Mouse (Mus musculus): ENCODE data around the gene Hibch.
"Not testable (repeated sequence)": the region's sequence is repeated elsewhere in the genome, so short reads cannot be mapped to it uniquely, and the experiment has no call there.

Gene Hibch

DNA sequence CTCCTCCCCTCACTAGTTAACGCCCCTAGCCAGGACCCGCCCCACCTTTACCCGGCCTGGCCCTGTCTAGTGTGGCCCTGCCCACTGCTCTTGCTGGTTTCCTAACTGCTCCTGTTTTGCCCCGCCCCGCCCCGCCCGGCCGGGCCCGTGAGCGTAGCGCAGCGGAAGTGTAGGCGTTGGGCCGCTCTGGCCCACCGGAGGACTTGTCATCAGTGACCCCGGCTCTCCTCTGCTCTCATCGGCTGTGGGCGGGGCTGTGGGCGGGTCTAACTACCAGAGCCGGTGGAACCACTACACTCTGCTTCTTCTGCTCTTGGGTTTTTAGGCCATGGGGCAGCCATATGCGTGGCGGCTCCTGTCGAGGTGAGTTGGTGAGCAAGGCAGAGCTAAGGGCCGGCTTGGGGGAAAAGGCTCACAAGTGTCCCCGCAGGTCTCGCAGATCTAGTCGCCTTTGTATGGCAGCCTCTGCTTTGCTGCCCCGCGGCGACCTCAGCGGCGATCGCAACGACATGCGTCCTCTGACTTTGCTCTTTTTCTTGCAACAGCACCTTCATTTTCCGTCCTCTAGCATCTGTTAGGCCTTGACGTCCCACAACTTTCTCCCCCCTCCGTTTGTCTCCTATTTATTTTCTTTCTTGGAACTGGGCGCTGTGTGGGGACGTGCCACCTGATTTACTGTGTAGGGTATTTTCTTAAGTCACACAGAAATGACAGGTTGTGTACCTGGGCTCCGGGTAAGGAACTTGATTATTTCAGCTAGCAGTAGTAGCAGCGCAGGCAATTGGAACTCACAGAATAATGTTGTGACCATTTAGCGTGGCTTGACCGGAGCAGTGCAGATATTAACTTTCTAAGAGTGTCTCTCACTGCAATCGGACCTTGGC, at the start of gene Hibch:
TSS of gene Hibch (plus strand) at position 148 of the 884 bp plus-strand sequence.
- in situ Hi-C loops (cut with MseI, MboI) = no loop called here

DNA sequence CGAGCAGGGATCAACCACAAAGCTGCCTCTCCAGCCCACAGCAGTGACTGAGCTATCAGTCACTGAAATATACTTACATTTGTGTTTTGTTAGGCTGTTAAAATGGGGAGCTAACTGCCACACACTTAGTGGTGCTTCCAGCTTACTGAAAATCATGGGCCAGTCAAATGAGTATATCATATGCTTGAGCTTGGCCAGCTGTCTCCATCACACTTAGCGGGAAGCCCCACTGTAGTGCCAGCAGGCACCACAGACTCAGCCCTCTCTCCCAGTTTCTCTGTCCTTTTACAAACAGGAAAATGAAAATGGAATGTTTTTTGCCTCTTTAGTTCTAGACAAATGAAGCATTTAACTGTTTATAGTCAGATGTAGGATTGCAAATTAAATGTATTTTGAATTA, 48.8 kb upstream of the Hibch start:
- in situ Hi-C loops (cut with MseI, MboI) = no loop called here

DNA sequence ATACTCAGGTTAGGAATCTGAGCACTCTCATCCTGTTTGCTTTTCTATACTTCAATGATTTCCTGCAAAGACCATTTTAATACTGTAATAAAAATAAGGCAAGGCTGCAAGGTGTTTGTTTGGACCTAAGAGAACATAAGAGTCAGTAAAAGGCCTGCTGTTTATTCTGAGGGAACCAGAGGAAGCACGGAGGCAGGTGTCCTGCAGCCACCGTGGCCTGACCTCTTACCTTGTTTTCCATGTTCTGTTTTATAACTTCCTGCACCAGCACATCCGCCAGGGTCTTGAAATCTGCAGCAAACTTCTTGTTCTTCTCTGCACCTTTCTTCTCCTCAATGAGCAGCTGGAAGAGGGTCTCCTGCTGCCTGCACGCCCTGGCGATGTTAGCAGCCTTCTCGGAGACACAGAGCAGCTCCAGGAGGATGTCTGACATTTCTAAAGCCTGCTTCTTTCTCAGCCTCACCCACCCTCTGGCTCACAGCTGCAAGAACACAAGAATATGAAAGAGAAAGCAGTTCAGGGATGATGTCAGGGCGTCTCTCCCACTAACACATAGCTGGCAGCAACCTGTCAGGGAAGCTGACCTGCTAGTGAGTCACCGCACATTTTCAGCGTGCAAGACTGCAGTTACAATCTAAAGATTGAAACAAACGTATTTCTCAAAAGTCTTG, 45.5 kb upstream of the Hibch start:
- in situ Hi-C loops (cut with MseI, MboI) = no loop called here

DNA sequence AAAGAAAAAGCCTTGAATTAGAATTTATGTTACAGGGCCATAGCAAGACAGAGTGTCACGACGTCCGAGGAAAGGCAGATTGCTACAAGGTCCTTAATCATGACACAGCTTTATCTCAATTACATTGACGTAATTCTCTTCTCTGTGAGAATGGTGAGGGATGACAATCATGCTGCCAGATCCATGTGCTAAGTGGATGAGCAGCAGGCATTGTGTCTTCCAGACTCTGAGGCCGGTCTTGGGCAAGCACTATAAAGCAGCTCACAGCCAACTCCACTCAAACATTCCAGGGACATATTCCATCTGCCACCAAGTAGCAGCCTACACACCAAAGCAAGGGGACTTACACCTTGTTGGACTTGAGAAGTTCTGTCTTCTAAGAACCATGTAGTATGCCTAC, 45.0 kb upstream of the Hibch start:
- in situ Hi-C loops (cut with MseI, MboI) = no loop called here

DNA sequence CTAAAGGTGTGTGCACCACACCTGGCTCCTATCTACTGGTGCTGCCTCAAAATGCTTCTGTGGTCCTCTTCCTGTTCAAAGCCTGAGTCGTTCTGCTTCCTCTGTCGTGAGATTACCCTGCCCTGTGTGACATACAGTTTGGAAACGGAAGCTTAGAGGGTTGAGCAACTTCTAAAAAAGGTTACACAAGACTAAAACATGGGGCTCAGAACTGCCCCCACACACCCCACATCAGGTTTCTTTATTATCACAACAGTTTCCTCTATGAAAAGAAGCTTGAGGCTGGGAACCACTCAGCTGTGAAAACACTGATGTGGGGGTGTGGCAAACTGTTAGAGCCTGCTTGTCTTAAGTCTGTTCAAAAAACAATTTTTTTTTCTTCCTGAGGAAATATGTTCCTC, 44.4 kb upstream of the Hibch start:
- in situ Hi-C loops (cut with MseI, MboI) = no loop called here

DNA sequence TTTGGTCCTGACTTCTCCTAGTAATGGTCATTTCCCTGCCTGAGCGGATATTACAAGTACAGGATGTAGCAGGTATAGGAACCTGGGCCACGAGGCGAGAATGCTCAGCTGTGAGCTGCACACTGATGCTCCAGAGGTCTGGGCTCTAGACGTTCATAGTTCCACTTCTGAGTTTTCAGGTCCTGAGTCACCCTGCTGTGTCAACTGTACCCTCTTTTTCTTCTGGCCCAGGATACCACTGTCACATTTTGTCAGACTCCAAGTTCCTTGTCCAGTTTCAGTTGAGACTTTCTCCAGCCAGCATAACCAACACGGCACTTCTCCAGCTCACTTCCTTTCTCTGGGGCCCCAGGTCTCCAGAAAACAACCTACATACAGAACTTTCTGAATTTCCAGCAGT, 43.1 kb upstream of the Hibch start:
- in situ Hi-C loops (cut with MseI, MboI) = no loop called here

DNA sequence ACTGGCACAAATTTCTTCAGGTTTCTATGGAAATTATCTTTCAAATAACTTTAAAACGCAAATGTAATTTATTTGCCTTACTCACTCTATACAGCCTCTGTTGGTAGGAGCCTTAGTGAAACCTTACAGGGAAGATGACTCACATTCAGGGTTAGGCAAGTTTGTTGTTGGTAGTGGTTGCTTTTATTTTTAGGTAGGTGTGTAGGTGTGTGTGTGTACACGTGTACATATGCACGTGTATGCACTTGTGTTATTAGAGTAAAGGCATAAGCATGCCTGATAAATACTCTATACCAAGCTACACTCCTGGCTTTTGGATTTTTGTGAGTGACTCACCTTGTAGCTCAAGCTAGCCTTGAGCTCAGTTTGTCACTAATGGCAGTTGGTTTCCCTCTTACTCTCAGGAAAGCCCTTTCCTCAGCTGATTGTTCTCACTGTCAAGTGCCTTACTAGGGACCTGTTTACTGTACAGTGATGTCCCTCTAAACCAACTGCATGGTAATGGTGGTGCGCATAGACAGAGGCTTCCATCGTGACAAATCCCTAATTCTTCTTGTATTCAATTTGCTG, 42.2 kb upstream of the Hibch start:
- in situ Hi-C loops (cut with MseI, MboI) = no loop called here

DNA sequence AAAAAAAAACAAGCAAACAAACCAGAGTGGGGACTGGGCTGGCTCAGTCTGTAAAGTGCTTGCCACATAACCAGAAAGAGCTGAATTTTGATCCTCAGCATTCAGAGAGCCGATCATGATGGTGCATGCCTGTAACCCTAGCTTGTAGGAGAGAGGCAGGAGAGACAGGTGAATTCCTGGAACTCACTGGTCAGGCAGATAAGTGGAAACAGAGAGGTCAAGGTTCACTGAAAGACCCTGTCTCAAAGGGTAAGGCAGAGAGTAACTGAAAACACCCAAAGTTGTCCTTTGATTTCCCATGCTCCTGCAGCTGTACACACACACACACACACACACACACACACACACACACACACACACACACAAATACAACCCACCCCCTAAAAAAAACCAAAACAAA, 39.7 kb upstream of the Hibch start:
- in situ Hi-C loops (cut with MseI, MboI) = no loop called here

DNA sequence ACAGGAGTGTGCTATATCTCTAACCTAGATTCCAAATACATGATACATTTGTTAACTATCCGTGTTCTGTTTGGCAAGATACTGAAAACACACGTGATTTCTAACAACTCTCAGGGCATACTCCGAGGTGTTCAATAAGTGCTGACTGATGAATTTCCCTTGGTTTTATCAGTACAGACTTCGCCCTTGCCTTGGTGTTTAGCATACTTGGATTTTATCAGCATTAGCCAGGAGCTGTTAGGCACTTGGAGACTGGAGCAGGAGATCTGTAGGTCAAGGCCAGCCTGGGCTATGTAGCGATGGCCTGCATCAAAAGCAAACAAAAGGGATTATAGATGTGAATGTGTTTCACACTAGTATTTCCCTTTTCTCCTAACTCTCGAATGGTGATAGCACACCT, 36.3 kb upstream of the Hibch start:
- in situ Hi-C loops (cut with MseI, MboI) = no loop called here

DNA sequence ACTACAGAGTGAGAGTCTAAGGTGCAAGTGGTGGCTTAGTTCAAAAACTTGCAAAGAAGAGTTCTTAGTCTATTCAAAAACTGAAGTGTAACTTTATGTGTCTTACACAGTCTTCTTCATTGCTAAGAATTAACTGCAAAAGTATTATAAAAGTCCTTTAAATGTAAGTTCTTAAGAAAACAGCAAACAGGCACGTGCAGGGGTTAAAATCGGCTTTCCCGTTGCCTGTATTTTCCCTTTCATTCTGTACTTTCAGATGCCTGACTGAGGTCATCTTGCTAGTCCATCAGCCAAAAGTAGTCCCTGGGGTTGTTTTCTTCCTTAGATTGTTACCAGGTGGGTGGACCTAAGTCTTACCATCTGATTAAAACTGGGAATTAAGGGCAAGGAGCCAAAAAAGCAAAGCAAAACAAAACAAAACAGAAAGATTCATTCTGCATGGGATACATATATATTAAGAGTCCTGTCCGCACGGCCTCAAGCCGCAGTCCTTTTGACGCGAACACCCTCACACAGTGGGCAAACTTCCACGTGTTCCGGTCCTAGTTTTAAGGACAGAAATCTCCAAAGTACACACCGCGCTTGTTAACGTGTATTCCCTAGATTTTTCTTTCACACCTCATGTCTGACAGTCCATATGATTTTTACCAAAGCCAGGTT, 28.4 kb upstream of the Hibch start:
- in situ Hi-C loops (cut with MseI, MboI) = no loop called here

DNA sequence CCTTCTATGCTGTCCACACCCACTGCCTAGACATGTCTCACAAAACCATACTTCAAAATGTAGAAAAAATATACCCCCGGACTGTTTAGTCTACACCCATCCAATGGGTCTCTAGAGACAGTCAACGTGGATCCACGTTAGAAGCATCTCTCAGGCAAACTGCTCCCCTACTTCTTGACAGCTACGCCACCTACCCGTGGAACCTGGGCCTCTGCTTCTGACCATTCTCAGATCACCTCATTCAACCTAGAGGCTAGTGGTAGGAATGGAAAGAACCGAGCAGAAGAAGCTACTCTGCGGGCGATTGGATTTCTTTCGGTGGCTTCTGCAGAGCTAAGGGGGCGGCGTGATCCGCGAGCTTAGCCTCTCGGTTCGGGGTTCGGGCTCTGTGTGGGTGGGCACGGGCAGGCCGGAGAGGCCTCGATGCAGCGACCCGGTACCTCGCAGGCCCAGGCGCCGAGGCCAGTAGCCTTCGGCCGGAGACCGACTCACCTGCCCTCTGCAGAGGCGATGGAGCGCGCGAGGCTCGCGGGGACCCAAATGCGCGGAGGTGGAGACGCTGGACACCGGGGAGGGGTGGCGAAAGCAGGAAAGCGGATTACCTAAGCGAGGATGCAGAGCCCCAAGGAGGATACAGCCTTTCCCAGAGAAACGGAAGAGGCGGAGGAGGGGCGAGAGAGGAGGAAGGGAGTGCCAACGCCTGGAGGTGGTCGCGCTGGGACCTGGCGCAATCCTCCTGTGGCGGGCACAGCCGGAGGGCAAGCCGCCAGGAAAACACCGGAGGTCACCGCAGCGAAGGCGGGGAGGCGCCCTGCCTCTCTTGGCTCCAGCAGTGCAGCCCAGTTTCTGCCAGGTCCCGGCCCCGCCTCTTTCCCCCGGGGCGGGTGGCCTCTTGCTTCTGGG, 27.6 kb upstream of the Hibch start, which contains the start of gene Inpp1:
TSS of gene Inpp1 (minus strand) at position 779 of the 903 bp plus-strand sequence.
- in situ Hi-C loops (cut with MseI, MboI) = no loop called here

DNA sequence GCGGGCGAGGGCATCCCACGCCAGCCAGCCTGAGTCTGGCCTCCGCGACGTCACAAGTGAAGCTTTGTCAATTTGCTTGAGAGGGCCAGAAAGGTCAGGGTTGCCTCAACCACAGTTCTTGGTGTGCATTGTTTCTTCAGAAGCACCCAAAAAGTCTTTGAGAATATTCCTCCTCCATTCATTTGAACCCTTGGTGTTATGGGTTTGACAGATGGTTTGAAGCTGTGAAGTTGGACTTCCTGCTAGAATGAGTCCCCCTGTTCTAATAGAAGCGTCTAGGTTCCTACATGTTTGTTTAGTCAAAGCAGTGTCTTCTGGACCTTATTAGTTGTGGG, 26.9 kb upstream of the Hibch start:
- in situ Hi-C loops (cut with MseI, MboI) = no loop called here

DNA sequence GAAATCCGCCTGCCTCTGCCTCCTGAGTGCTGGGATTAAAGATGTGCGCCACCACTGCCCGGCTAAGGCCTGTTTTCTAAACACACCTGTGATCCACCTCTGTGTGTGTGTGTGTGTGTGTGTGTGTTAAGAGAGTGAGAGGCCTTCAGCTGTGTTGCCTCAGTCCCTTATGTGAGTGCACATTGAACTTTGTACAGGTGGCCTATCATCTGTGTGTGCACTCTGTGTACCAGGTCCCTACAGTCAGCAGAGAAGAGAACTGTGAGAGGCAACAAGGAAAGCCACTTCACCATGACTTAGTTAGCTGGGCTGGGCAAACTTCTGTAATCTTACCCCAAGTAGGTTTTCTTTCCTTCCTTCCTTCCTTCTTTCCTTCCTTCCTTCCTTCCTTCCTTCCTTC, 5.6 kb upstream of the Hibch start:
- in situ Hi-C loops (cut with MseI, MboI) = no loop called here

DNA sequence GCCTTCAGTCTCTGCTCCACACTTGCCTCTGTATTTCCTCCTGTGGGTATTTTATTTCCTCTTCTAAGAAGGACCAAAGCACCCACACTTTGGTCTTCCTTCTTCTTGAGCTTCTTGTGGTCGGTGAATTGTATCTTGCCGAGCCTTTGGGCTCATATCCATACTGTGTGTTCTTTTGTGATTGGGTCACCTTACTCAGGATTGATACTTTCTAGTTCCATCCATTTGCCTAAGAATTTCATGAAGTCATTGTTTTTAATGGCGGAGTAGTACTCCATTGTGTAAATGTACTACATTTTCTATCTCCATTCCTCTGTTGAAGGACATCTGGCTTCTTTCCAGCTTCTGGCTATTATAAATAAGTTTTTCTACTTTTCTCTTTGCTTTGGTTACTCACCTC, 375 bp upstream of the Hibch start:
- in situ Hi-C loops (cut with MseI, MboI) = no loop called here

DNA sequence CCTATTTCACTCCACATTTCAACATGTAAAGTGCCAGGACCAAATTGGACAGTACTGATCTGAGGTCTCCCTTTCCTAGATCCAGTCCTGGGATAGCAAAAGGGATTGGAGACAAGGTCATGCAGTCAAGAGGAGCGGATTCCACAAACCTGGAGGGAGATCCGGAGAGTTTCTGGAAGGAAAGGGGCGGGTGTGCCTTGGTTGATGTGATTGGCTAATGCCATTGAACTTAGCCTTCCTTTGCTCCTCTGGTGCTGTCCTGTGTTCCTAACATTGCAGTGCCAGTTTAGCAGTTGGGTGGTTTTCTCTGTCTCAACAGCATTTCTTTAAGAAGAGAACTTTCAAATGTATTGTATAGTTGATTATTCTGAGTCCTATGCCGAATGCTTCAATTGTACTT, 1.8 kb downstream of the Hibch start:
- in situ Hi-C loops (cut with MseI, MboI) = no loop called here

DNA sequence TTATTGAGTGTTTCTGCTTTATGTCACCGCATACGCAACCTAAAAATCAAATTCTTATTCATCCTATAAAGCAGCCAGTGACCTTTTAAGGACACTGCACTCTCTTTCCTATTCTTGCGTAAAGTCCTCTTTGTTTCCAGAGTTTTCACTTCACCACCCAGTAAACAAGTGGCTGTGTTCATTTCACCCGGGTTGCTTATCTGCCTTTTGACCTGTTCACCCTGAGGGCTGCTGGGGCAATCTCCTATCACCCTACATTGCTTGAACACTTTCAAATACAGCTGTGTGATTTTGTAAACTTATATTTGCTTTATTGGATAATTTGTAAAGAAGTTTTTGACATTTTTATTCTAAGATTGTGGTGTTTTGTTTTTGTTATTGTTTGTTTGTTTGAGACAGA, 4.7 kb downstream of the Hibch start:
- in situ Hi-C loops (cut with MseI, MboI) = no loop called here

DNA sequence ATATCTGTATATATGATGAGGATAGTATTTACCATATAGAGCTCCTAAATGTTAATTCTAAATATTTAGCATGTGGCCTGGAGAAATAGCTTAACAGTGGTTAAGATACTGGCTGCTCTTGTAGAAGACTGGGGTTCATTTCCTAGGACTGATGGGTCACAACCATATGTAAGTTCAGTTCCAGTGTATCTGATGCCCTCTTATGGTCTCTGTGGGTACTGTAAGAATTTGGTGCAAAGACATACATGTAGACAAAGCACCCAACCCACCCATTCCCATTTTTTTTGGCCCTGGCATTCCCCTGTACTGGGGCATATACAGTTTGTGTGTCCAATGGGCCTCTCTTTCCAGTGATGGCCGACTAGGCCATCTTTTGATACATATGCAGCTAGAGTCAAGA, 9.3 kb downstream of the Hibch start:
- in situ Hi-C loops (cut with MseI, MboI) = not testable (repeated sequence)

DNA sequence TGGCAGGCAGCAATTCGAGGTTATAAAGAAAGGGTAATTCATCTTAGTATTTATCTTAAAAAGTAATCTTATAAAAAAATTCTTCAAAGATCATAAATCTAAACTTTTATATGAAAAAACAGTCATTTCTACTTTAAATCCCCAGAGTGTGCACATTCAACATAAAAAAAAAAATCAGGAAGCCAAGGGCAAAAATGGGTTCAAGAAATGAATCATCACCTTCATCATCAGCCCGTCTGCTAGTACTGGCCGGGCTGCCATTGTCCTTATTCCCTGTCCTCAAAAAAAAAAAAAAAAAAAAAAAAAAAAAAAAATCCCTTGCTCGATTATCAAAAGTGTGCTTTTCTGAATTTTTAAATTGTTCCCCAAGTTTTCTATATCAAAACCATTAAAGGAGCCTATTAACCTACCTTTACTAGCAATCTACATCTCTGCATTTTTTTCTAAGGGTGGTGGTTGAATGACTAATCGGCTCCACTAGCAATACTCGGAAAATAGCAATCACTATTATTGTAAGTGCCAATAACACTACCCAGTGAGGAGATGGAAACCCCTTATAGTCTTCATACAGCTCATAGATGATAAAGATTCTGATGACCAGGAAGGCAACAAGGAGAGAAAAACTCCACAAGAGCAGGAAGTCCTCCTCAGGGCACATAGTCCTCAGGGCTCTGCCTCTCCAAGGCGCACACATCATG, 11.3 kb downstream of the Hibch start:
- in situ Hi-C loops (cut with MseI, MboI) = no loop called here

DNA sequence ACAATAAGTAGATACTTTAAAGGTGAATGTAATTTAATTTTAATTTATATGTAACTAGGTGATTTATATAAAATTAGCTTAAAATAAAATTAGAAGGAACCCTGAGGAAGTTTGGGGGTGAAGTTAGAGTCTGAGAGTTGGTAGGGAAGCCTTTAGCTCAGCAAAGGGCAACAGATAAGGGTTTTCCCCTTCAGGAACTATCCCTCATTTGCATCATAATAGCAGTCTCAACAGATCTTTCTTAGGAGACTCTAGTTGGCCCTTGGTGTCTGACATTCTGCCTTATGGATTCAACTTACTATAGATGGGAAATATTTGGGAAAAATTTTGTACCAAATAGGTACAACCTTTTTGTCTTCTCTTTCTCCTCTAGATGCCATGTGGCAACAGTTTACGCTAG, 19.5 kb downstream of the Hibch start:
- in situ Hi-C loops (cut with MseI, MboI) = no loop called here

DNA sequence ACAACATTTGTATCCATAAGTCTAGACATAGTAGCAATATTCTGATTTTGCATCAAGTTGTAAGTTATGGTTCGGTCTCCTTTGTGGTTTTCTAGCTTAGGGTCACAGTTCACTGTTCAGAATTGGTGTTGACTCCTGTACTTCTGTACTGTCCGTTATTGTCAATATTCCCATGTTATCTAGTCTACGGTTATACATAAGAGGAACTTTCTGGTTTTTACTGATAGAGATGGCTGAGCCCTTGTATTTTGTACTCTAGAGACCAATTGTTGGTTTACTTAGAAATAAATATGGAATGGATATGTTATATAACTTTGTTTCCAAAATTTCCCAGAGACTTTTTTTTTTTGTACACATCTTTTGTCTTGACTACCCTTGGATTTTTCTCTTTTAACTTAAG, 21.3 kb downstream of the Hibch start:
- in situ Hi-C loops (cut with MseI, MboI) = no loop called here

DNA sequence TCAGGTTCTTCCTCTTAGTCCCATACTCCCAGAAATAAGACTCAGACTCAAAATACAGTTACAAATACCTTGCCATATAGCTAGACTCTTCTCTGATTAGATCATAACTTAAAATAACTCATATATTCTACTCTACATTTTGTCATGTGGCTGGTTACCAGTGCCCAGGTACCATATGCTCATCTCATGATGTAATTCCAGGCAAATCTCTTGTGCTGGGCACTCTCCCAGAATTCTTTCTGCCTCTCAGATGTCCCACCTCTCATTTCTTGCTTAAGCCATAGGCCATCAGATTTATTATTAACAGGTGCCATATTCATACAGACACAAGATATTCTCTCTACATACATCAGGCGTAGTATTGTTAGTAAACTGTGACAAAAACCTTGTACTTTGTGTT, 23.1 kb downstream of the Hibch start:
- in situ Hi-C loops (cut with MseI, MboI) = no loop called here

All from mouse trophoblast stem cell (cell line).